Mouse (Mus musculus): Measurements from ENCODE around the gene Pole.

Gene Pole

GRCm38 (mm10) chr5:110285770-110286445 lies at the start of gene Pole, which contains the start of gene Pxmp2:
Pole (plus strand) TSS chr5:110286306.
Pxmp2 (minus strand) TSS chr5:110286186.
- peak; percentile 89 to 90 for DNase-seq (ENCODE audit: low spot score in 2 of 2)

GRCm38 (mm10) chr5:110244091-110244490 lies 42.0 kb upstream of the Pole start:
- DNase-seq (ENCODE audit: low spot score in 2 of 2), result no peak

- DNase-seq (ENCODE audit: low spot score in 2 of 2), result no peak
Observed at GRCm38 (mm10) chr5:110266941-110267340, 19.2 kb upstream of the Pole start.

- peak; percentile 84 to 86 for DNase-seq (ENCODE audit: low spot score in 2 of 2)
Observed at GRCm38 (mm10) chr5:110269141-110270101, 16.7 kb upstream of the Pole start, which contains the start of gene Pgam5. Pgam5 (minus strand) TSS chr5:110269913.

- no peak for DNase-seq (ENCODE audit: low spot score in 2 of 2)
Observed at GRCm38 (mm10) chr5:110270242-110270641, 15.9 kb upstream of the Pole start.

- no peak for DNase-seq (ENCODE audit: low spot score in 2 of 2)
Observed at GRCm38 (mm10) chr5:110274147-110274546, 12.0 kb upstream of the Pole start.

GRCm38 (mm10) chr5:110274846-110275245 lies 11.3 kb upstream of the Pole start:
- no peak for DNase-seq (ENCODE audit: low spot score in 2 of 2)

GRCm38 (mm10) chr5:110276391-110276790 lies 9.7 kb upstream of the Pole start:
- DNase-seq (ENCODE audit: low spot score in 2 of 2), result no peak

- DNase-seq (ENCODE audit: low spot score in 2 of 2), result no peak
Observed at GRCm38 (mm10) chr5:110276910-110277309, 9.2 kb upstream of the Pole start.

- no peak for DNase-seq (ENCODE audit: low spot score in 2 of 2)
Observed at GRCm38 (mm10) chr5:110281984-110282383, 4.1 kb upstream of the Pole start.

GRCm38 (mm10) chr5:110284536-110284935 lies 1.6 kb upstream of the Pole start:
- DNase-seq (ENCODE audit: low spot score in 2 of 2), result peak in 1 of 2 experiments; percentile 18

GRCm38 (mm10) chr5:110285156-110285555 lies 950 bp upstream of the Pole start:
- DNase-seq (ENCODE audit: low spot score in 2 of 2), result no peak

- DNase-seq (ENCODE audit: low spot score in 2 of 2), result no peak
Observed at GRCm38 (mm10) chr5:110286446-110287083, 459 bp downstream of the Pole start.

- DNase-seq (ENCODE audit: low spot score in 2 of 2), result no peak
Observed at GRCm38 (mm10) chr5:110287084-110287475, 974 bp downstream of the Pole start.

GRCm38 (mm10) chr5:110291649-110292048 lies 5.5 kb downstream of the Pole start:
- DNase-seq (ENCODE audit: low spot score in 2 of 2), result no peak

- DNase-seq (ENCODE audit: low spot score in 2 of 2), result no peak
Observed at GRCm38 (mm10) chr5:110296637-110297036, 10.5 kb downstream of the Pole start.

GRCm38 (mm10) chr5:110300591-110300990 lies 14.5 kb downstream of the Pole start:
- no peak for DNase-seq (ENCODE audit: low spot score in 2 of 2)

GRCm38 (mm10) chr5:110308861-110309260 lies 22.8 kb downstream of the Pole start:
- DNase-seq (ENCODE audit: low spot score in 2 of 2), result no peak

- no peak for DNase-seq (ENCODE audit: low spot score in 2 of 2)
Observed at GRCm38 (mm10) chr5:110313127-110313526, 27.0 kb downstream of the Pole start.

- no peak for DNase-seq (ENCODE audit: low spot score in 2 of 2)
Observed at GRCm38 (mm10) chr5:110330508-110330907, 44.4 kb downstream of the Pole start.

GRCm38 (mm10) chr5:110338792-110339191 lies 52.7 kb downstream of the Pole start:
- peak; percentile 12 to 23 for DNase-seq (ENCODE audit: low spot score in 2 of 2)

GRCm38 (mm10) chr5:110342648-110343284 lies 56.7 kb downstream of the Pole start, which contains the start of gene P2rx2:
P2rx2 (minus strand) TSS chr5:110343212.
- DNase-seq (ENCODE audit: low spot score in 2 of 2), result no peak

Measured in heart, adult 9 months (tissue).